Mouse (Mus musculus) embryonic facial prominence, embryonic 10.5 days (tissue): ENCODE results near the gene Tmem102. TPM values are rescaled to one million over a fixed set of nuclear protein-coding genes. Genes with fewer than 3 reads are reported as not detected.

Experiments
- DNase-seq: peaks from one replicate; pipeline ENCODE4 v3.0.0-alpha.2; 2017; ENCODE audit warnings: low spot score
- H3K27ac ChIP-seq: fragments of 300-500 bp; sonication (generic); replicated peaks from 2 replicates; pipeline ENCODE4 v1.5.1; 2016; ENCODE audit warnings: mild to moderate bottlenecking
- H3K27me3 ChIP-seq: fragments of 300-500 bp; sonication (generic); replicated peaks from 2 replicates; pipeline ENCODE4 v1.6.1; 2016; ENCODE audit warnings: low read depth, mild to moderate bottlenecking; ENCODE audit not compliant: poor library complexity, severe bottlenecking
- H3K36me3 ChIP-seq: fragments of 300-500 bp; sonication (generic); replicated peaks from 2 replicates; pipeline ENCODE4 v1.6.1; 2016; ENCODE audit warnings: mild to moderate bottlenecking, moderate library complexity
- H3K4me1 ChIP-seq: fragments of 300-500 bp; sonication (generic); 2 replicates; pipeline ENCODE4 v1.6.1; 2016
- H3K4me3 ChIP-seq: fragments of 300-500 bp; sonication (generic); 2 replicates; pipeline ENCODE4 v1.5.1; 2016; ENCODE audit warnings: mild to moderate bottlenecking, moderate library complexity
- H3K9me3 ChIP-seq: fragments of 300-500 bp; sonication (generic); 2 replicates; pipeline ENCODE4 v1.6.1; 2016; ENCODE audit warnings: mild to moderate bottlenecking
- WGBS: fragments of 180-500 bp; shearing (Covaris S2); methylation state at CpG from one replicate; pipeline ENCODE4 v1.1.7; 2016; 5-methylcytosine and 5-hydroxymethylcytosine counted together
- polyA plus RNA-seq: library from polyadenylated mRNA; unstranded; fragments of >200 nt; fragmentation: Nextera tagmentation; extraction: Ambion mirVana; gene quantifications from 2 replicates; pipeline ENCODE4 v1.2.1, GENCODE M21; 2016

The Tmem102 gene
- polyA plus RNA-seq, 1 experiment from 2014 or later, result 2.7 TPM

DNA sequence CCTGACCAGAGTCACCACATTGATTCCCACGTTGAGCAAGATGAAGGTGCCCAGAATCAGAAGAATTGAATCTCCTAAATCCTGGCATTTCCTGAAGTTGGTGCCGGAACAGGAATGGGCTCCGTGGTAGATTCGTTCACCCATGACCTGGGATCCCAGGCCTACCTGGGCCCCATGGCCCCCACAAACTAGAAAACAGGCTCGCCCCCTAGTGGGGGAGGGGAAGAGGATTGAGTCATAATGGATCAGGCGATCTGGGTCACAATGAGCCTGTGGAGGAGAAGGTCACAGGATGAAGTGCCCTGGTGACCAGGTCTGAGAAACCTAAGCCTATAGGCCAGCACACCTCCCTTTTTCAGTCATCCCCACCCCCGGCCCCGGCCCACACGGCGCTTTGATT is 9.7 kb upstream of the Tmem102 start, which contains the start of gene Gm39566:
Gm39566 (minus strand) TSS at position 144 of the 400 bp plus-strand sequence.
- Histone ChIP-seq H3K36me3 (no peaks in the 10 kb centered on the region), H3K9me3 (peaks cover 15% of the 10 kb centered on the region; the same call in 1 of the 2 replicates), H3K27ac (no peak within 1 kb of the TSS), H3K4me3 (no peak within 1 kb of the TSS), H3K27me3 (no peaks in the 10 kb centered on the region; the same call in 1 of the 2 replicates), H3K4me1 (no peaks in the 10 kb centered on the region)
- no peak for DNase-seq
- WGBS, result 62% methylated on average over 10 of the region's 10 CpGs

GRCm38 (mm10) chr11:69810280-69810679 is 4.9 kb upstream of the Tmem102 start:
- Histone ChIP-seq H3K27me3 (peaks cover 22% of the 10 kb centered on the region), H3K4me1 (no peaks in the 10 kb centered on the region), H3K27ac (no peak overlapping the region), H3K36me3 (no peaks in the 10 kb centered on the region), H3K4me3 (no peak overlapping the region), H3K9me3 (no peaks in the 10 kb centered on the region; the same call in 1 of the 2 replicates)
- DNase-seq, result no peak

- peaks cover 25% of the 10 kb centered on the region for H3K4me1 ChIP-seq
- H3K9me3 ChIP-seq, result no peaks in the 10 kb centered on the region; the same call in 1 of the 2 replicates
- DNase-seq, result no peak
- H3K27me3 ChIP-seq, result peaks cover 49% of the 10 kb centered on the region
- H3K27ac ChIP-seq, result no peak overlapping the region
- no peaks in the 10 kb centered on the region for H3K36me3 ChIP-seq
- H3K4me3 ChIP-seq, result no peak overlapping the region
- WGBS, result 84% methylated on average over 2 of the region's 2 CpGs
Measured at GRCm38 (mm10) chr11:69807641-69808040, 2.2 kb upstream of the Tmem102 start.

DNA sequence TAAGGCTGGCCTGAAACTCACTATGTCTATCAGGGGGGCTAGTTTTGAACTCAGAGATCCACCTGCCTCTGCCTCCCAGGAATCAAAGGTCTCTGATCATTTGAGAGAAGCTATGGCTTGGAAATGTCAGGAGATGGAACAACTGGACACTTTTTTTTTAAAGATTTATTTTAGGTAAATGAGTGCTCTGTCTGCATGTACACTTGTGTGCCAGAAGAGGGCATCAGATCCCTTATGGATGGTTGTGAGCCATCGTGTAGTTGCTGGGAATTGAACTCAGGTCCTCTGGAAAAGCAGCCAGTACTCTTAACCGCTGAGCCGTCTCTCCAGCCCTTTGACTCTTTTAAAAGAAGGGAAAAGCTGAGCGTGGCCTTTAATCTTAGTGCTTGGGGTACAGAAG is 954 bp upstream of the Tmem102 start:
- 81% methylated on average over 4 of the region's 4 CpGs for WGBS
- no peak for DNase-seq
- peaks cover 38% of the 10 kb centered on the region for H3K4me1 ChIP-seq
- no peak overlapping the region for H3K4me3 ChIP-seq
- no peaks in the 10 kb centered on the region; the same call in 1 of the 2 replicates for H3K9me3 ChIP-seq
- no peak overlapping the region for H3K27ac ChIP-seq
- H3K27me3 ChIP-seq, result peaks cover 61% of the 10 kb centered on the region
- no peaks in the 10 kb centered on the region for H3K36me3 ChIP-seq

DNA sequence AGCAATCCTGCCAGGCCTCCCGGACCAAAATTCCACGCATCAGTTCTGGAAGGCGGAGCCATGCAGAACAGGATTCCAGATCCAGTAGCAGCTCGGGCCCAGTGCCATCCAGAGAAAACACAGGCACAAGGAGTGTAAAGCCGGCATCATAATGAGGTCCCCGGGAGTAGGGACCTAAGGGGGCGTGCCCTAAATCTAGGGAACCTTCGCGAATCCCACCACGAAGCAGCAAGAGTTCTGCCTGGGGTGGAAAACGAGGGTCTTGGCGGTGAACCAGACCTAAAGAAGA is 828 bp downstream of the Tmem102 start:
- no peak for DNase-seq
- Histone ChIP-seq H3K4me1 (peaks cover 55% of the 10 kb centered on the region), H3K27me3 (peaks cover 79% of the 10 kb centered on the region), H3K27ac (no peak overlapping the region), H3K9me3 (no peaks in the 10 kb centered on the region; the same call in 1 of the 2 replicates), H3K36me3 (no peaks in the 10 kb centered on the region), H3K4me3 (peak overlapping the region; percentile 67)
- WGBS, result 5% methylated on average over 12 of the region's 12 CpGs

- Histone ChIP-seq H3K4me1 (peaks cover 61% of the 10 kb centered on the region), H3K9me3 (no peaks in the 10 kb centered on the region; the same call in 1 of the 2 replicates), H3K27me3 (peaks cover 85% of the 10 kb centered on the region), H3K36me3 (no peaks in the 10 kb centered on the region), H3K27ac (peak overlapping the region; percentile 31), H3K4me3 (peak overlapping the region; percentile 67)
- peak; percentile 84 for DNase-seq
- 1% methylated on average over 60 of the region's 60 CpGs for WGBS
Measured at GRCm38 (mm10) chr11:69803786-69804651, 1.4 kb downstream of the Tmem102 start.

DNA sequence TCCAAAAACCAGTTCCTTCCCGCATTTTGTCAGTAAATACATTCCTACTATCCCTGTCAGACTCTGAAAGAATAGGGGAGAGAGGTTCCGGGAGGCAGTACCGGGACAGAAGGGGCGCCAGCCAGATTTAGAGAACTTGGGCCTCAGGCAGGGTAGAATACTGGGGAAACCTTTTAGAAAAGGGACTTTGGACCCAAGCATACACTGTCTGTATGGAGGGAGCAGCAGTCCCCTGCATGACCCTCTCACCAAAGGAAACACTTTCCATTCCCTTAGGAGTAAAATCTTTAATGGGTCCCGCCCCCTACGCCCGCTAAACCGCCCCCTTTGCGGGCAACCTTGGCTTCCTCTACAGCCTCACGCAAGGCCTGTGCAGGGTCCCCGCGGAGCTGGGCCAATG is 2.1 kb downstream of the Tmem102 start:
- Histone ChIP-seq H3K27ac (peak overlapping the region; percentile 31), H3K27me3 (peaks cover 92% of the 10 kb centered on the region), H3K4me3 (peak overlapping the region; percentile 67), H3K4me1 (peaks cover 63% of the 10 kb centered on the region), H3K36me3 (no peaks in the 10 kb centered on the region), H3K9me3 (no peaks in the 10 kb centered on the region; the same call in 1 of the 2 replicates)
- WGBS, result 2% methylated on average over 12 of the region's 12 CpGs
- no peak for DNase-seq

- Histone ChIP-seq H3K27ac (peak overlapping the region; percentile 63), H3K27me3 (peaks cover 98% of the 10 kb centered on the region), H3K4me1 (peaks cover 63% of the 10 kb centered on the region)
Measured at GRCm38 (mm10) chr11:69802648-69803105, 2.7 kb downstream of the Tmem102 start.

DNA sequence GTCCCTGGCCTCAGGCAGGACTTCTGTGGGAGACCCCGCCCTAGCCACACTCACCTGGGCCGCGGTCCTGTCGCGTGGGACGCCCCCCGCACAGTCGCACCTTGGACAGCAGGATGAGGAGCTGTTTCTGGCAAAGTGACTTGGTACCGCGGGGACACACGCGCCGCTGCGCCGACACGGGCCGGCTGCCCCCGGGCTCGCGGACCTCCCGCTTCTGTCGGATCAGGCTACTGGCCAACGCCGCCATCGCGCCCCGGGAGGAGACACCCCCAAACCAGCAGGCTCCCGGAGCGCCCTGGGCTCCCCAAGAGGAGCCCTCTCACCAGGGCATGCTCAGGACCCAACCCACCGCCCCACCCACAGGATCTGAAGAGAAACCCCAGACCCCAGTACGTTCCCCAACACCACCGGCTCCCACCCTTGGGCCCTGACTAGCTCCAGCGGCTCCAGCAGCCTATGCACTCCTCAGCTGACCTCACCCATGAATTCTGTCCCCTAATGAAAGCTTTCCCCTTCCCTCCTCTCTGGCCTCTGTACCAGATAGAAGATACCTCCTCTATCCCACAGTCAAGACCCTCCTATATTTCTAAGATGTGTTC is 3.9 kb downstream of the Tmem102 start, which contains the start of gene Fgf11:
Fgf11 (minus strand) TSS at position 479 of the 599 bp plus-strand sequence.
- Histone ChIP-seq H3K27me3 (peaks cover 100% of the 10 kb centered on the region), H3K4me3 (peak within 1 kb of the TSS; percentile 67), H3K9me3 (no peaks in the 10 kb centered on the region; the same call in 1 of the 2 replicates), H3K36me3 (no peaks in the 10 kb centered on the region), H3K4me1 (peaks cover 63% of the 10 kb centered on the region), H3K27ac (peak within 1 kb of the TSS; percentile 91)
- 1% methylated on average over 33 of the region's 33 CpGs for WGBS
- peak; percentile 43 for DNase-seq

More at GRCm38 (mm10) chr11:69802648-69803105, 2.7 kb downstream of the Tmem102 start:
- DNase-seq, result peak; percentile 86
- under 1% methylated on average over 33 of the region's 33 CpGs for WGBS
- Histone ChIP-seq H3K36me3 (no peaks in the 10 kb centered on the region), H3K4me3 (peak overlapping the region; percentile 67), H3K9me3 (no peaks in the 10 kb centered on the region; the same call in 1 of the 2 replicates)

- peaks cover 68% of the 10 kb centered on the region for H3K4me1 ChIP-seq
Measured at GRCm38 (mm10) chr11:69800392-69801197, 4.8 kb downstream of the Tmem102 start.

DNA sequence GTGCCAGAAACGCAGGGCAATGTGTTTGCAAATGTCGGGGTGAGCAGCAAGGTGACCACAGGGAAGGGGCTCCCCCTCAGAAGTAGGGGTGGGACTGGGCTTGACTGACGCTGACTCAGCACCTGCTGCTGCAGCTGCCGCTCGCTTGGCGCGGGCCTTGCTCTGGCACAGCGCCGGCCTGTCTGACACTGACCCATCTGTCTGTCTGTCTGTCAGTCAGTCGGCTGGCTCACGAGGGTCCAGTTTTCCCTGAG is 5.4 kb downstream of the Tmem102 start:
- Histone ChIP-seq H3K9me3 (no peaks in the 10 kb centered on the region), H3K4me3 (peak overlapping the region; percentile 67), H3K27me3 (peaks cover 100% of the 10 kb centered on the region), H3K4me1 (peaks cover 72% of the 10 kb centered on the region), H3K27ac (peak overlapping the region; percentile 91), H3K36me3 (no peaks in the 10 kb centered on the region)
- DNase-seq, result no peak
- WGBS, result under 1% methylated on average over 11 of the region's 11 CpGs

More at GRCm38 (mm10) chr11:69800392-69801197, 4.8 kb downstream of the Tmem102 start:
- peak; percentile 88 for DNase-seq
- WGBS, result under 1% methylated on average over 36 of the region's 36 CpGs
- Histone ChIP-seq H3K36me3 (no peaks in the 10 kb centered on the region), H3K9me3 (no peaks in the 10 kb centered on the region), H3K27ac (peak overlapping the region; percentile 91), H3K27me3 (peaks cover 100% of the 10 kb centered on the region), H3K4me3 (peak overlapping the region; percentile 67)
